Mouse (Mus musculus): ENCODE measurements around the gene Commd1. TPM values are rescaled to one million over a fixed set of nuclear protein-coding genes. Genes with fewer than 3 reads are reported as not detected.
A peak's percentile ranks its signal among the peaks of the same experiment; 100 is the strongest.

Commd1 gene
- total RNA-seq, 4 experiments from 2014 or later, result 32.2 to 47.5 (median 36.8) TPM

GRCm38 (mm10) chr11:22860335-22861227 lies 121.6 kb downstream of the Commd1 start, which contains the start of gene B3gnt2:
B3gnt2 (minus strand) TSS chr11:22860961.
- no peak for DNase-seq (ENCODE audit: low spot score in 2 of 2)

DNA sequence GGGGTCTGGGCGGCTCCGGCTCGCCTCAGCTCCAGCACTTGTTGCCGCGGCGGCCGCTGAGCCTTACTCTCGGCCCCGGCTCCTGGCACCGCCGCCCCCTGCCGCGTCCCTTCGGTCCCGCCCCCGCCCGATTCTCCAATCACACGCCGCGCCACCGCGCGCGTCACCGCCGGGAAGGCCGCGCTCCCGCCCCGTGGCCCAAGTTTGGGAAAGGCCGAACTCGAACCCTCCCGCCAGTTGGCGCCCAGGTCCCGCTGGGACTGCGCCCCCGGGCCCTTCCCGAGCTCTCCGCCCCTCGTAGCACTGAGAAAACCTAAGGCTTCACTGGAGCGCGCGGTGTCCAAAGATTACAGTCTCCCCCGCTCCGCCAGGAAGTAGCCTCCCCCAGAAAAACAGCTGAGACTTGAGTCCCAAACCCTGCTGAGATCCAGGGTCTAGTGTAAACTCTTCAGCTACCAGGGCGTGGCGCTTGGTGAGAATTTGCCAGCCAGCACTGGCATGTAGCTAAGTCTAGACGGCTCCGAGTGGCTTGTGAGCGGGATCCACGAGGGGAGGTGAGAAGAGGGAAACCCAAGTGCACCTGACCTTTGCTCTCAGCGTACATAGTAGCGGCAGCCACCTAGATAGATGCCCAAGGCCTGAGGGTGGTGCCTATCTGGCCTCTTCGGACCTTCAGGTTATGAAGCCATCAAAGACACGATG lies 122.4 kb downstream of the Commd1 start:
- DNase-seq (ENCODE audit: low spot score in 2 of 2), result peak; percentile 37 to 65

GRCm38 (mm10) chr11:22859301-22859632 lies 122.9 kb downstream of the Commd1 start:
- DNase-seq (ENCODE audit: low spot score in 2 of 2), result peak in 1 of 2 experiments; percentile 33

- DNase-seq (ENCODE audit: low spot score in 2 of 2), result no peak
Measured at GRCm38 (mm10) chr11:22858441-22859300, 123.5 kb downstream of the Commd1 start.

GRCm38 (mm10) chr11:22857705-22858440 lies 124.3 kb downstream of the Commd1 start:
- DNase-seq (ENCODE audit: low spot score in 2 of 2), result no peak

DNA sequence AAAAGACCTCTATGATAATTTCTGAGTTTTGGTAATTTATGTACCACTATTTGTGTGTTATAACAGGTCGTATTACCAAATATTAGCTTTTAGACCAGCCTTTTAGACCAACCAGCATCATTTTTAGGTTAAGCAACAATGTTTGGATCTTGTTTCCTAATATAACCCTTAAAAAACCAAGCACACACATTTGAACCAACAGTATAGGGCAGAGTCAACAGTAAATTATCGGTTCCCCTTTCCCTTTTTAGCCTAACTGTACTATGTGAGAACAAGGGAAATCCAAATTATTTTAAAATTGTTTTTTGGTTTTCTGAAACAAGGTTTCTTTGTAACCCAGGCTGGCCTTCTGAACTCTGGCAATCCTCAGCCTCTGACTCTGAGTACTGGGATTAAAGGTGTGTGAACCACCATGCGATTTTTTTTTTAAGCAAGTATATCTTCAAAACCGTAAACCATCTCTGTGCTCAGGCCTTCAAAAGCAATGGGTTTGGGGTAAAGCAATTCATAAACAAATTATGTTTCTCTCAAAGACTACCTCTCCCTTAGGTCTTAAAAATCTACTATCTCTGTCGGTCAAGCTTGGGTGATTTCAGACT lies 125.0 kb downstream of the Commd1 start:
- no peak for DNase-seq (ENCODE audit: low spot score in 2 of 2)

DNA sequence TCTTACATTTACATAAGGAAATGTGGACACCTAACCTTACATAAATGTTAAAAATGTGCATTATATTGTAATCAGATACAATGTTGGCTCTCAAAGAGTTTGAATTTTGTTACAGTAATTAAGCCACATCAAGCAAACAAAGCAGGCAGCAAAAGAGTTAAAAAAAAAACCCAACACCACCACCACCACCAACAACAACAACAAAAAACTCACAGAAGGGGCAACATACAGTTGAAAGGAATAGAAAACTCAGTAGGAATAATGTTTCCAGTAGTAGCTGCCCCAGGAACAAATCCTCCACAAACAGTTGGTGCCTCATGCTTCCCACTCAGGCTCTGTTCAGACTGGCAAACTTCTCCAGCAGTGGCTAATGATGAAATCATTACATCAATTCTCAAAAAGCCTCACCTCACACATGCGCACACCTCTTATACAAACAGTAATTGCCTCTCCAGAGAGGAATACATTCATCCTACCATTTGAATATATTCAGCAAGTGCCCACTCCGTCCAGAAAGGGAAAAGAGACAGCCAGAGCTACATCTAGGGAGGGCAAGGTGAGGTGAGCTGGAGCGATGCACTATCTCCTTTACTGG lies 125.7 kb downstream of the Commd1 start:
- no peak for DNase-seq (ENCODE audit: low spot score in 2 of 2)

DNA sequence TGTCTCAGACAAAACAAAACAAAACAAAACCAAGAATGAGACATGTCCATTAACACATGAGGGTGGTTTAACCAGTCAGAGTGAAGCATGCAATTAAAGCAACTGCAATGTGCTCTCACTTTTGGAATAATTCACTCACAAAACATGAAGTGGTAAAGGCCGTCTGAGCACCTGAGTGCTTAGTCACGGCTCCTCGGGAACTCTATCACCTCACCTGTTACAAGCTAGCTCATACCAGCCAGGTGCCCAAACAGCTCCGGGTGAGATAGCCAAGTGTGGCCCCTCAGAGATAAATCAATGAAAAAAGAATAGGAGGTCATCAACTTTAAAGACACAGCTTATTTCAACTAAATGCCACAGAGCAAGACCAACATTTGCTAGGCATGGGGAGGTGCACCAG lies 127.6 kb downstream of the Commd1 start:
- no peak for DNase-seq (ENCODE audit: low spot score in 2 of 2)

GRCm38 (mm10) chr11:22853477-22854157 lies 128.6 kb downstream of the Commd1 start:
- DNase-seq (ENCODE audit: low spot score in 2 of 2), result no peak

- DNase-seq (ENCODE audit: low spot score in 2 of 2), result no peak
Measured at GRCm38 (mm10) chr11:22852510-22852909, 129.7 kb downstream of the Commd1 start.

GRCm38 (mm10) chr11:22851416-22851815 lies 130.8 kb downstream of the Commd1 start:
- DNase-seq (ENCODE audit: low spot score in 2 of 2), result no peak

- no peak for DNase-seq (ENCODE audit: low spot score in 2 of 2)
Measured at GRCm38 (mm10) chr11:22850077-22850476, 132.1 kb downstream of the Commd1 start.

GRCm38 (mm10) chr11:22848649-22849195 lies 133.5 kb downstream of the Commd1 start:
- no peak for DNase-seq (ENCODE audit: low spot score in 2 of 2)

- no peak for DNase-seq (ENCODE audit: low spot score in 2 of 2)
Measured at GRCm38 (mm10) chr11:22847732-22848648, 134.2 kb downstream of the Commd1 start.

DNA sequence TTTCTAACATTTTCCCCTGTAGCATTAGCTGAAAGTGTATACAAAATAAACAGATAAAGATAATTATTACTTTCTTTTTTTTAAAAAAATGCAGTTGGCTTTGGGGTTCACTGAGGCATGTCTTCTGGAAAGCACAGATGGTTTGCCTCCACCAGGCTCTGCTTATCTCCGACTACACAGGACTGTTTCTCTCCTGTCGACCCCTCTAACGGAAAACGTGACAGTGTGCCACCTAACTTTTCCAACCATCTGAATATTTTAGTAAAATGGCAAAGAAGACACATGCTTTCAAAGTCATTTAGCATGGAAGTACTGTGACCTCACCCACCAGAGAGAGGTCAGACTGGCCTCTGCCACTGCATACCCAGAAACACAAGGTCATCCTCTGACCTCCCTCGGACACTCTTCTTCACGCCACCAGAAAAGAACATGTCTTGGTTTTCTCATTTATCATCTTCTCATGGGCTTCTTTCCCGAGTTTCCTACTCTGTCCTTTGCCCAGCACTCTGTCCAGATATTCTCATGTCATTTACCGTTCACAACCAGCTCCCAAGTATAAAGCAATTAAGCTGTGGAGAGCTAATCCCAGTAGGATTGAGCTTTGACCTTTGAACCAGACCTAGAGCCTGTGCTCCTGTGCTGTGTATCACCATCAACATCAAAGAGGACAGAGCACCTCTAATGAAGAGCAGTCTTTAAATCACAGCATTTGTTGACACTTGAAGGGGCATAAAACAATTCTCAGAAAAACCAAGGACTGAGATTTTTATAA lies 135.0 kb downstream of the Commd1 start:
- no peak for DNase-seq (ENCODE audit: low spot score in 2 of 2)

Measured in left cerebral cortex, adult 8-10 months (tissue).